Mouse (Mus musculus) ES-Bruce4 (cell line): Measurements from ENCODE around the gene Apopt1. TPM values are rescaled to one million over a fixed set of nuclear protein-coding genes. Genes with fewer than 3 reads are reported as not detected.
"Not testable (repeated sequence)": the region's sequence is repeated elsewhere in the genome, so short reads cannot be mapped to it uniquely, and the experiment has no call there.

Experiments
- H3K27ac ChIP-seq: 2 replicates; pipeline ENCODE4 v1.5.1; 2012; ENCODE audit warnings: low read length, inconsistent platforms; ENCODE audit not compliant: insufficient read depth
- H3K27me3 ChIP-seq: 2 replicates; pipeline ENCODE4 v1.6.1; 2012; ENCODE audit warnings: mild to moderate bottlenecking, low read length, inconsistent platforms; ENCODE audit not compliant: control insufficient read depth, poor library complexity, insufficient read depth, severe bottlenecking
- H3K36me3 ChIP-seq: 2 replicates; pipeline ENCODE4 v1.6.1; 2012; ENCODE audit warnings: inconsistent platforms, mild to moderate bottlenecking, low read length, moderate library complexity; ENCODE audit not compliant: control insufficient read depth, poor library complexity, insufficient read depth, severe bottlenecking
- H3K4me1 ChIP-seq: one replicate; pipeline ENCODE4 v1.8.1; 2011; ENCODE audit warnings: low read length; ENCODE audit not compliant: control insufficient read depth, insufficient read depth
- H3K4me3 ChIP-seq: 2 replicates; pipeline ENCODE4 v1.5.1; 2011; ENCODE audit warnings: low read depth, mild to moderate bottlenecking, low read length
- H3K9ac ChIP-seq: 2 replicates; pipeline ENCODE4 v1.6.1; 2012; ENCODE audit warnings: low read depth, mild to moderate bottlenecking, inconsistent platforms; ENCODE audit not compliant: poor library complexity, severe bottlenecking
- H3K9me3 ChIP-seq: replicated peaks from 2 replicates; pipeline ENCODE4 v1.6.1; 2012; ENCODE audit warnings: mild to moderate bottlenecking, low read length, inconsistent platforms; ENCODE audit not compliant: control insufficient read depth, poor library complexity, insufficient read depth, severe bottlenecking
- CTCF ChIP-seq: IDR thresholded peaks from one replicate; pipeline ENCODE4 v1.8.1; 2011; ENCODE audit warnings: low read depth, low read length
- EP300 ChIP-seq: IDR thresholded peaks from 2 replicates; pipeline ENCODE4 v1.6.1; 2011; ENCODE audit warnings: low read depth, low read length; ENCODE audit not compliant: insufficient read depth
- POLR2A ChIP-seq: IDR thresholded peaks from one replicate; pipeline ENCODE4 v1.8.1; 2011; ENCODE audit warnings: low read length; ENCODE audit not compliant: insufficient read depth
- polyA plus RNA-seq: library from polyadenylated mRNA; stranded (reverse); fragments of >200 nt; gene quantifications from 2 replicates; pipeline ENCODE4 v1.2.4, GENCODE M21; 2011; ENCODE audit warnings: low read depth; ENCODE audit not compliant: missing spikeins, insufficient read depth, insufficient read length

Apopt1 gene
- polyA plus RNA-seq, 1 experiment, result 49.4 TPM

DNA sequence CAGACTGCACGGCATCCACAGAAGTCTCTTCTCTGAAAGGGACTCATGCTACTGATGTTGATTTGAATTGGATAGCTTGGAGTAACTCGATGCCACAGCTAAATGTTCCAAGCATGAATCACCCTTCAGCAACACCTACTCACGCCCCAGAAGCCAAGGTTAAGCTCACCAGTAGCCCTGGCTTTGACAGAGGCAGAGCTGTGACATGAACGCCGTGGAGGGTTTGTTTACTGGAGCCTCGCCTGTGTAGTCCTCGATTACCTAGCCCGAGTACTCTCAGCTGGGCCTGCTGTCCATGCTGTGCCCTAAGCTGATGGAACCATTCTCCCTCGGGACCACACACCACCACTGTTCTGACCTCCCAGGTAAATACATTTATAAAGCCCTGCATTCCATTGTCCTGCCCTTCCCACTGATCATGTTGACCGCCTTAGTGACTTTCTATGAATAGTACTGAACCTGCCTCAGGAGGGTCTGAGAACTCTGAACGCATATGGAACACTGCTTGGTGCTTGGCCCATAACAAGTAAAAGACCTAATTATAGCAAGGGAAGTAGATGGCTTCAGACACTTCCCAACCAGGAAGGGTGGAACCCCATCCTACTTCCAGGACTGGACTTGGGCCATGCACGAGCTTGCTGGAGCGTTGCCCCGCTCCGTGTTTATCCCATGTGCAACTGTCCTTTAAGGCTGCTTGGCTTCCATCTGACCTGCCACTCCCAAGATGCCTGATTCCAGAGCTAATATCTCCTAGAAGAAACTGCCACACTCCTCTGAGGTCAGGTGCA, 7.7 kb upstream of the Apopt1 start:
- no peak overlapping the region for H3K4me3 ChIP-seq
- H3K27ac ChIP-seq, result no peak overlapping the region
- peaks cover 1% of the 10 kb centered on the region for H3K4me1 ChIP-seq
- H3K9me3 ChIP-seq, result no peaks in the 10 kb centered on the region
- TF ChIP-seq CTCF, result no peak
- no peak for TF ChIP-seq POLR2A
- TF ChIP-seq EP300, result no peak
- H3K9ac ChIP-seq, result no peak overlapping the region
- H3K36me3 ChIP-seq, result peaks cover 11% of the 10 kb centered on the region
- H3K27me3 ChIP-seq, result no peaks in the 10 kb centered on the region

- no peak overlapping the region for H3K9ac ChIP-seq
- no peak overlapping the region for H3K27ac ChIP-seq
- no peaks in the 10 kb centered on the region for H3K27me3 ChIP-seq
- H3K9me3 ChIP-seq, result no peaks in the 10 kb centered on the region
- H3K4me1 ChIP-seq, result peaks cover 1% of the 10 kb centered on the region
- H3K36me3 ChIP-seq, result peaks cover 14% of the 10 kb centered on the region
- TF ChIP-seq EP300, result no peak
- no peak for TF ChIP-seq CTCF
- TF ChIP-seq POLR2A, result no peak
- no peak overlapping the region for H3K4me3 ChIP-seq
These were observed 4.9 kb upstream of the Apopt1 start for GRCm38 (mm10) chr12:111708181-111708580.

DNA sequence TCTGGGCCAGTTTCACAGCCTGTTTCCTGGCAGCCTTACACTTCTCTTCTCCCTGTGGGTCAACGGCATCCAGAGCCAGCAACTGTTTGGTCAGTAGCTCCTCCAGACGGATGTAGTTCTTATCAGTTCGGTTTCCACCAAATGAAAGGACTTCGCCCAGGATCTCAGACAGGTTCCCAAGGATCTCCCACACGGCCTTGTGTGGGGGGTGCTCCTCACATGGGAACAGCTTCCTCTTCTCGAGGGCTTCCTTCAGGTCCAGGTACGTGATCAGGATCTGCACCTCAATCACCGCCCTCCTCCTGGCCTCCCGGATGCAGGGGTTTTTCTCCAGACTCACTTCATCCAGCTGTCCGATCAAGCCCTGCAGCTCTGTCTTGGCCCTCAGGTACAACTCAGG, 3.0 kb upstream of the Apopt1 start:
- TF ChIP-seq CTCF, result no peak
- TF ChIP-seq POLR2A, result no peak
- TF ChIP-seq EP300, result no peak
- Histone ChIP-seq H3K9me3 (no peaks in the 10 kb centered on the region), H3K27me3 (no peaks in the 10 kb centered on the region), H3K4me3 (no peak overlapping the region), H3K27ac (no peak overlapping the region), H3K4me1 (no peaks in the 10 kb centered on the region), H3K9ac (no peak overlapping the region), H3K36me3 (peaks cover 14% of the 10 kb centered on the region)

- peak overlapping the region; percentile 79 for H3K9ac ChIP-seq
- no peaks in the 10 kb centered on the region for H3K9me3 ChIP-seq
- H3K4me1 ChIP-seq, result no peaks in the 10 kb centered on the region
- H3K4me3 ChIP-seq, result peak overlapping the region; percentile 78
- no peak overlapping the region for H3K27ac ChIP-seq
- no peak for TF ChIP-seq POLR2A
- no peak for TF ChIP-seq EP300
- no peak for TF ChIP-seq CTCF
- H3K27me3 ChIP-seq, result no peaks in the 10 kb centered on the region
- peaks cover 14% of the 10 kb centered on the region for H3K36me3 ChIP-seq
These were observed 585 bp upstream of the Apopt1 start for GRCm38 (mm10) chr12:111712476-111712875.

DNA sequence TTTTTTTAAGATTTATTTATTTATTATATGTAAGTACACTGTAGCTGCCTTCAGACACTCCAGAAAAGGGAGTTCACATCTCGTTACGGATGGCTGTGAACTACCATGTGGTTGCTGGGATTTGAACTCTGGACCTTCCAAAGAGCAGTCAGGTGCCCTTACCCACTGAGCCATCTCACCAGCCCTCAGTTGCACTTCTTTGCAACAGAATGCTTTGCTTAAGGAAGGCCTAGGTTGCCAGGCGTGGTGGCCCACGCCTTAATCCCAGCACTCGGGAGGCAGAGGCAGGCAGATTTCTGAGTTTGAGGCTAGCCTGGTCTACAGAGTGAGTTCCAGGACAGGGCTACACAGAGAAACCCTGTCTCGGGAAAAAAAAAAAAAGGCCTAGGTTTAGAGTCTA, 819 bp downstream of the Apopt1 start:
- not testable (repeated sequence) for H3K27me3 ChIP-seq, H3K4me1 ChIP-seq, H3K9me3 ChIP-seq, H3K27ac ChIP-seq
- peak overlapping the region; percentile 79 for H3K9ac ChIP-seq
- peak overlapping the region; percentile 49 for H3K4me3 ChIP-seq
- H3K36me3 ChIP-seq, result peaks cover 13% of the 10 kb centered on the region

DNA sequence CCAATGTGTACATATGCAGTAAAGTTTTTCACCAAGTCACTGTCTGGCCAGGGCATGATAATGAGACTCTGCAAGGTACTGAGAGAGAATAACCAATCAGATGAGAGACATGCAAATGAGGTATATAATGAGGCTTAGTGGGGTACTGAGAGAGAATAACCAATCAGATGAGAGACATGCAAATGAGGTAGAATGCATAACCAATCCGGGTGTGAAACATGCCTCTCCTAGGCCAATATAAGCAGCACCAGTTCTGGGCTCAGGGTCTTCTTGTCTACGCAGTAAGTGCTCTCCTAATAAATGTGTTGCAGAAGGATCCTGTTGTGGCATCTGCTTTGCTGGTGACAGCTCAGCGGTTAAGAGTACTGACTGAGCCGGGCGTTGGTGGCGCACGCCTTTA, 3.4 kb downstream of the Apopt1 start:
- TF ChIP-seq POLR2A (no peak), CTCF (no peak), EP300 (no peak)
- no peak overlapping the region for H3K9ac ChIP-seq
- no peaks in the 10 kb centered on the region for H3K9me3 ChIP-seq
- peaks cover 2% of the 10 kb centered on the region for H3K4me1 ChIP-seq
- H3K27me3 ChIP-seq, result no peaks in the 10 kb centered on the region
- H3K27ac ChIP-seq, result no peak overlapping the region
- H3K4me3 ChIP-seq, result no peak overlapping the region
- no peaks in the 10 kb centered on the region for H3K36me3 ChIP-seq
